Mouse (Mus musculus): ENCODE measurements around the gene Cdkal1. TPM values are rescaled to one million over a fixed set of nuclear protein-coding genes. Genes with fewer than 3 reads are reported as not detected.

Cdkal1 gene
- total RNA-seq, 2 experiments from 2014 or later, result 9.2 to 13.0 TPM

- no peak for ATAC-seq (replicated peaks; ENCODE audit: low FRiP score, poor library complexity, severe bottlenecking)
These were observed 465.4 kb downstream of the Cdkal1 start for GRCm38 (mm10) chr13:29390025-29390424.

GRCm38 (mm10) chr13:29388918-29389317, 466.6 kb downstream of the Cdkal1 start:
- ATAC-seq (replicated peaks; ENCODE audit: low FRiP score, poor library complexity, severe bottlenecking), result no peak

GRCm38 (mm10) chr13:29377572-29377971, 477.9 kb downstream of the Cdkal1 start:
- no peak for ATAC-seq (replicated peaks; ENCODE audit: low FRiP score, poor library complexity, severe bottlenecking)

GRCm38 (mm10) chr13:29371916-29372315, 483.6 kb downstream of the Cdkal1 start:
- ATAC-seq (replicated peaks; ENCODE audit: low FRiP score, poor library complexity, severe bottlenecking), result no peak

- ATAC-seq (replicated peaks; ENCODE audit: low FRiP score, poor library complexity, severe bottlenecking), result no peak
These were observed 484.1 kb downstream of the Cdkal1 start for GRCm38 (mm10) chr13:29371466-29371771.

- ATAC-seq (replicated peaks; ENCODE audit: low FRiP score, poor library complexity, severe bottlenecking), result no peak
These were observed 484.6 kb downstream of the Cdkal1 start for GRCm38 (mm10) chr13:29370731-29371465.

GRCm38 (mm10) chr13:29368806-29369205, 486.7 kb downstream of the Cdkal1 start:
- ATAC-seq (replicated peaks; ENCODE audit: low FRiP score, poor library complexity, severe bottlenecking), result no peak

- ATAC-seq (replicated peaks; ENCODE audit: low FRiP score, poor library complexity, severe bottlenecking), result no peak
These were observed 490.4 kb downstream of the Cdkal1 start for GRCm38 (mm10) chr13:29364901-29365625.

- ATAC-seq (replicated peaks; ENCODE audit: low FRiP score, poor library complexity, severe bottlenecking), result no peak
These were observed 491.5 kb downstream of the Cdkal1 start for GRCm38 (mm10) chr13:29364009-29364408.

- no peak for ATAC-seq (replicated peaks; ENCODE audit: low FRiP score, poor library complexity, severe bottlenecking)
These were observed 493.6 kb downstream of the Cdkal1 start for GRCm38 (mm10) chr13:29361842-29362241.

- no peak for ATAC-seq (replicated peaks; ENCODE audit: low FRiP score, poor library complexity, severe bottlenecking)
These were observed 494.6 kb downstream of the Cdkal1 start for GRCm38 (mm10) chr13:29360899-29361298.

- ATAC-seq (replicated peaks; ENCODE audit: low FRiP score, poor library complexity, severe bottlenecking), result no peak
These were observed 496.1 kb downstream of the Cdkal1 start for GRCm38 (mm10) chr13:29359341-29359740.

- no peak for ATAC-seq (replicated peaks; ENCODE audit: low FRiP score, poor library complexity, severe bottlenecking)
These were observed 498.0 kb downstream of the Cdkal1 start for GRCm38 (mm10) chr13:29357483-29357882.

- no peak for ATAC-seq (replicated peaks; ENCODE audit: low FRiP score, poor library complexity, severe bottlenecking)
These were observed 499.4 kb downstream of the Cdkal1 start for GRCm38 (mm10) chr13:29356158-29356485.

- ATAC-seq (replicated peaks; ENCODE audit: low FRiP score, poor library complexity, severe bottlenecking), result no peak
These were observed 499.9 kb downstream of the Cdkal1 start for GRCm38 (mm10) chr13:29355484-29356157.

GRCm38 (mm10) chr13:29354943-29355342, 500.5 kb downstream of the Cdkal1 start:
- ATAC-seq (replicated peaks; ENCODE audit: low FRiP score, poor library complexity, severe bottlenecking), result no peak

- ATAC-seq (replicated peaks; ENCODE audit: low FRiP score, poor library complexity, severe bottlenecking), result no peak
These were observed 501.5 kb downstream of the Cdkal1 start for GRCm38 (mm10) chr13:29353888-29354415.

GRCm38 (mm10) chr13:29351023-29351684, 504.3 kb downstream of the Cdkal1 start:
- no peak for ATAC-seq (replicated peaks; ENCODE audit: low FRiP score, poor library complexity, severe bottlenecking)

- ATAC-seq (replicated peaks; ENCODE audit: low FRiP score, poor library complexity, severe bottlenecking), result no peak
These were observed 505.5 kb downstream of the Cdkal1 start for GRCm38 (mm10) chr13:29350004-29350403.

GRCm38 (mm10) chr13:29349386-29349961, 506.0 kb downstream of the Cdkal1 start:
- no peak for ATAC-seq (replicated peaks; ENCODE audit: low FRiP score, poor library complexity, severe bottlenecking)

All from erythroid progenitor cell, adult 5-6 weeks (primary cell).